Mouse (Mus musculus): ENCODE results near the gene Itk. TPM values are rescaled to one million over a fixed set of nuclear protein-coding genes. Genes with fewer than 3 reads are reported as not detected.

Gene Itk
- polyA plus RNA-seq, 1 experiment from 2014 or later, result not detected

DNA sequence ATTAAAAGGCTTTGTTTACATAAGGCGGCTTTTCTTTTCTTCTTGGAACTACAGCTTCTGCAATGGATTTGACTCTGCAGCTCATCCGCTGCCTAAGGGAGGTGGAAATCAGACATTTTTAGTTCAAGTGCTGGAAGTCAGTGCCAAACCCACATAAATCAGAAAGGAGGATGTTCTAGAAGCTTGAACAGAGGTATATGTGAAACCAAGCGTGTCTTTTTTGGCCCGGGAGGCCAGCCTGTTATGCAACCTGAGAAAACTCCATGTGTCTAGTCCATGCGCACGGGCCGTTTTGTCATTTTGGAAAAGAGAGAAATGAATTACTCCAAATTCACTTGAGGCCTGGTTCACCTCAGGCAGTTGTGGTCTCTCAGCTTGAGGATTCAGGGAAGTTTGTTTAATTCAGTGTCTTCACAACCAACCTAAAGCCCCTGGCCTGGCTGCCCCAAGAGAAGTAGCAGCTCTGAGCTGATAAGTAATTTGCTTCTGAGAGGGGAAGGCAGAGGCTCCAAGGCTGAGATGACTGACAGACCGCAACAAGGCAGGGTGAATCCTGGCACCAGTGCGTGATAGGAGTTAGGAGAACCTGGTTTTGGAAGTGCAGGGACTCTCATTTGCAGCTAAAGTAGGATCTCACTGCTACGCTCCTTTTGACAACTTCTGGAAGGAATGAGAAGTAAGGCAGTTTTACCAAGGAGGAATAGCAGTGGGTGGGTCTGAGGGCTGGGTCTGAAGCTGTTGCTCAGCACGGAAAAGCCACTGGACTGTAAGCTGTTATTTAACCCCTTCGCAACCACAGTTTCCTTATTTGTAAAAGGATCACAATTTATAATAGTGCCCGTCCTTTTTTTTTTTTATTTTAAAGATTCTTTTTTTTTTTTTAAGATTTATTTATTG, 90.2 kb downstream of the Itk start:
- H3K9me3 ChIP-seq (replicated peaks; ENCODE audit: control insufficient read depth, low read length, poor library complexity, severe bottlenecking), result no peaks in the 10 kb centered on the region
- H3K36me3 ChIP-seq (ENCODE audit: control insufficient read depth, insufficient read depth, low read length), result no peaks in the 10 kb centered on the region
- WGBS, result 73% methylated on average over 13 of the region's 13 CpGs
- H3K4me1 ChIP-seq (ENCODE audit: control insufficient read depth, insufficient read depth, low read length), result peaks cover 8% of the 10 kb centered on the region
- no peak overlapping the region for H3K4me2 ChIP-seq (ENCODE audit: low read length)
- no peak for ATAC-seq
- H3K27me3 ChIP-seq (ENCODE audit: control insufficient read depth, insufficient read depth, low read depth, low read length), result no peaks in the 10 kb centered on the region
- no peak overlapping the region for H3K27ac ChIP-seq (ENCODE audit: low read length)
- H3K4me3 ChIP-seq (ENCODE audit: low read depth, low read length), result no peak overlapping the region
- H3K9ac ChIP-seq (ENCODE audit: low read depth, low read length), result no peak overlapping the region

DNA sequence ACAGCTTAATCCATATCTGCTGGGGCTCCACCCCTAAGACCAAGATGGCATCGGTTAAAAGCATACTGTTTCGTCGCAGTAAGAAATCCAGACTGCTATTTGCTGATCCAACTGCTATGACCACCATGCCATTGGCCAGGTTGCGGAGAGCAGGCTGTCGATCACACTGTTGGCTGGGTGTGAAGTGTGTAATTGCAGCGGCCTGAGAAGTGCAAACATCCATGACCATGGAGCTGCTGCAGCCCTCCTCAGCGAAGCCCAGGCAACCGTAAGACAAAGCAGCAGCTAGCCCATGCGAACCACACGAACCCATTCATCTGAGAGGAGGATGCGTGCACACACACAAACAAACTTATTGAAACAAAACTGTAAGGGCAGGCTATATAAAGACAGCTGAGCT, 94.9 kb downstream of the Itk start:
- Histone ChIP-seq H3K9ac (ENCODE audit: low read depth, low read length) (no peak overlapping the region), H3K36me3 (ENCODE audit: control insufficient read depth, insufficient read depth, low read length) (peaks cover 3% of the 10 kb centered on the region; the same call in 1 of the 2 replicates), H3K4me3 (ENCODE audit: low read depth, low read length) (no peak overlapping the region), H3K27me3 (ENCODE audit: control insufficient read depth, insufficient read depth, low read depth, low read length) (no peaks in the 10 kb centered on the region), H3K4me1 (ENCODE audit: control insufficient read depth, insufficient read depth, low read length) (peaks cover 14% of the 10 kb centered on the region), H3K27ac (ENCODE audit: low read length) (no peak overlapping the region), H3K9me3 (replicated peaks; ENCODE audit: control insufficient read depth, low read length, poor library complexity, severe bottlenecking) (no peaks in the 10 kb centered on the region), H3K4me2 (ENCODE audit: low read length) (no peak overlapping the region)
- whole genome bisulfite sequencing, result 72% methylated on average over 11 of the region's 11 CpGs
- peak; percentile 53; the same call in 1 of the 2 replicates for ATAC-seq

DNA sequence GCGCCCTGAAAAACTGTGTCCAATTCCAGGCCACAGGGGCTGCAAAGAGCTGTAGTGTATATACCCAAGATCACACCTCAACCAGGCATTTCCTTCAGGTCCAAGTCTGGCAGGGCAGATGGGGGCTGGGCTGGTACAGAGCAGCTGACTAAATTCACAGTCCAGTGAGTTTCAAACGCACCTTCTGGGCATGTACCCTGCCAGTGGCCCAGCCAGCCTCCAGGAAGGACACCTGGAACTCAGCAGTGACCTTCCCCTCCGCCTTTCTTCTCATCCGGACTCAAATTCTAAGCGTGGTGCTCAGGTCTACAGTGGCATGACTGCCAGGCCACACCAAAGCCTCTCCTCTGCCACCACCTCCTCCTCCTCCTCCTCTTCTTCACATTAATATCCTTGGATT, 95.8 kb downstream of the Itk start:
- WGBS, result 92% methylated on average over 5 of the region's 5 CpGs
- no peaks in the 10 kb centered on the region for H3K9me3 ChIP-seq (replicated peaks; ENCODE audit: control insufficient read depth, low read length, poor library complexity, severe bottlenecking)
- H3K27me3 ChIP-seq (ENCODE audit: control insufficient read depth, insufficient read depth, low read depth, low read length), result no peaks in the 10 kb centered on the region
- H3K4me3 ChIP-seq (ENCODE audit: low read depth, low read length), result no peak overlapping the region
- ATAC-seq, result no peak
- peaks cover 6% of the 10 kb centered on the region for H3K4me1 ChIP-seq (ENCODE audit: control insufficient read depth, insufficient read depth, low read length)
- no peak overlapping the region for H3K9ac ChIP-seq (ENCODE audit: low read depth, low read length)
- no peak overlapping the region for H3K4me2 ChIP-seq (ENCODE audit: low read length)
- peaks cover 10% of the 10 kb centered on the region; the same call in 1 of the 2 replicates for H3K36me3 ChIP-seq (ENCODE audit: control insufficient read depth, insufficient read depth, low read length)
- H3K27ac ChIP-seq (ENCODE audit: low read length), result no peak overlapping the region

DNA sequence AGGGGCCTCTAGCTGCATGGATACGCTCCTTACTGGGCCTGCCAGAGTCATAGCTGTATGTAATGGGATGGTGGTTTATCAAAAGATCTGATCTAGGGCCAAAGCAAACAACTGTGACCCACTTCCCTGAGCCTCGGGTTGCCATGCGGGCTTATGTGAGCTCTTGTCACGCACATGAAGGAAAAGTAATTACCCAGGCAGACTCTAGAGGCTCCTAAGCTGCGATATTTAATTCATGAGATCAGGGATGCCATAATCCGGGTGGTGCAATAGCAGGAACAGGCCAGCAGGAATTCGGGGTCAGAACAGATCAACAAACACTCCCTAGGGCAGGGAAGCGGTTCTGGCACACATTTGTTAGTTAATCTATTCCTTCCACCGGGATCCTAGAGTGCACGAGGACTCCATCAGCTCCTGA, 98.3 kb downstream of the Itk start:
- 6% methylated on average over 10 of the region's 10 CpGs for WGBS
- Histone ChIP-seq H3K27me3 (ENCODE audit: control insufficient read depth, insufficient read depth, low read depth, low read length) (no peaks in the 10 kb centered on the region), H3K27ac (ENCODE audit: low read length) (no peak overlapping the region), H3K9me3 (replicated peaks; ENCODE audit: control insufficient read depth, low read length, poor library complexity, severe bottlenecking) (no peaks in the 10 kb centered on the region), H3K4me3 (ENCODE audit: low read depth, low read length) (no peak overlapping the region), H3K4me1 (ENCODE audit: control insufficient read depth, insufficient read depth, low read length) (peaks cover 6% of the 10 kb centered on the region), H3K9ac (ENCODE audit: low read depth, low read length) (no peak overlapping the region), H3K4me2 (ENCODE audit: low read length) (no peak overlapping the region), H3K36me3 (ENCODE audit: control insufficient read depth, insufficient read depth, low read length) (peaks cover 17% of the 10 kb centered on the region)
- ATAC-seq, result peak; percentile 82

DNA sequence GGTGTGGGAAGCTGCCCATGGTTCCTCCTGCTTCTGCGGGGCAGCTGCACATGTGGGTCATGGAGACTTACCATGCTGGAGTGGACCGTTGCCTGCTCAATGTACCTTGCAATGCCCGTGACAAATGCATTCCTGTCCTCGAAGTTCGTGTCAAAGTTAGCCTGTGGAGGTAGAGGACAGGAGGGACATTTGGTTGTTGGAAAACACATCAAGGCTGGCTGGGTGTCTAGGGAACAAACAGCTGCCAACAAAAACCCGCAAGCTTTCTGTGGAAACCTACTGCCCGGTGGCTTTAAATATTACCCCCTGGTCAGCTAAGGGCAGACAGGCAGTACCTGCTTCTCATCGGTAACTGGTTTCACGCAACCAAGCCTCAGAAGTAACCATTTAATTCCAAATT, 99.8 kb downstream of the Itk start:
- no peaks in the 10 kb centered on the region for H3K9me3 ChIP-seq (replicated peaks; ENCODE audit: control insufficient read depth, low read length, poor library complexity, severe bottlenecking)
- 88% methylated on average over 9 of the region's 9 CpGs for WGBS
- H3K36me3 ChIP-seq (ENCODE audit: control insufficient read depth, insufficient read depth, low read length), result peaks cover 17% of the 10 kb centered on the region

DNA sequence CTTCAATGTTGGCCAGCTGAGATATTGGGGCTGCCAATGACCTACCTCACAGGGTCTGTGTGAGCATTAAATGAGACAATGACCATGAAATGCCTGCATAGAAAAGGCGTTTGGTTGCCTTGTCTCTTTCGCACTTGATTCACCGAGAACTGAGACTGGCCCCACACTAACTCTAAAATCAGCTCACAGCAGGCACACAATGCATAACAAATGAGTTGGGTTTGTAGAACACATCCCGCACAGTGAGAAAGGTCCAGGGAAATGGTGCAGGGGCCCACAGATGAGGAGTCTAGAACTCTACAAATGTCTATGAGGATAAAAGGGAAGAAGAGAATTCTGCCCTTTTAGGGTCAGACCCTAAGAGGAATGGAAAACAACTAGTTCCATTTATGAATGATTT, 100.3 kb downstream of the Itk start:
- no peak for ATAC-seq
- Histone ChIP-seq H3K9ac (ENCODE audit: low read depth, low read length) (no peak overlapping the region), H3K4me2 (ENCODE audit: low read length) (no peak overlapping the region), H3K36me3 (ENCODE audit: control insufficient read depth, insufficient read depth, low read length) (peaks cover 19% of the 10 kb centered on the region), H3K27ac (ENCODE audit: low read length) (no peak overlapping the region), H3K27me3 (ENCODE audit: control insufficient read depth, insufficient read depth, low read depth, low read length) (no peaks in the 10 kb centered on the region), H3K9me3 (replicated peaks; ENCODE audit: control insufficient read depth, low read length, poor library complexity, severe bottlenecking) (no peaks in the 10 kb centered on the region), H3K4me3 (ENCODE audit: low read depth, low read length) (no peak overlapping the region), H3K4me1 (ENCODE audit: control insufficient read depth, insufficient read depth, low read length) (peaks cover 6% of the 10 kb centered on the region)
- WGBS, result 34% methylated on average over 4 of the region's 4 CpGs

More for the DNA sequence above, 99.8 kb downstream of the Itk start:
- no peaks in the 10 kb centered on the region for H3K27me3 ChIP-seq (ENCODE audit: control insufficient read depth, insufficient read depth, low read depth, low read length)
- no peak overlapping the region for H3K4me2 ChIP-seq (ENCODE audit: low read length)
- ATAC-seq, result no peak
- no peak overlapping the region for H3K4me3 ChIP-seq (ENCODE audit: low read depth, low read length)
- no peak overlapping the region for H3K27ac ChIP-seq (ENCODE audit: low read length)
- H3K9ac ChIP-seq (ENCODE audit: low read depth, low read length), result no peak overlapping the region
- H3K4me1 ChIP-seq (ENCODE audit: control insufficient read depth, insufficient read depth, low read length), result peaks cover 6% of the 10 kb centered on the region

DNA sequence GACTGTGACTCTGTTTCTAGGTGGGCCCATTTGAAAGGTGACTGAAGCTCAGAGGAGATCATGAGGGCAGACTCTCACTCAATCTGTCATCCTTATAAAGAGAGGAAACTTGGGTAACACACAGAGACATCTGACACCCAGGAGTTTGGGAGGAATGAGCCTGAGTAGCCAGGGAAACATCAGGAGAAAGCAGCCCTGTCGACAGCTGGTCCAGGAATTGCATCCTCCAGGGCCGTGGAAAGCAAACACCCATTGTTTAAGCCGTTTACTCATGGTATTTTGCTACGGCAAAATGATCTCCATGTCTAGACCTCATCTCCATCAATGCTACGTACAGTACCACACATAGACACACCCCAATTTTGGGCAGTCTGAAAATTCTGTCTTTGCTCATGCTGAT, 101.2 kb downstream of the Itk start:
- 83% methylated on average over 5 of the region's 5 CpGs for WGBS
- Histone ChIP-seq H3K27me3 (ENCODE audit: control insufficient read depth, insufficient read depth, low read depth, low read length) (no peaks in the 10 kb centered on the region), H3K9me3 (replicated peaks; ENCODE audit: control insufficient read depth, low read length, poor library complexity, severe bottlenecking) (no peaks in the 10 kb centered on the region), H3K4me2 (ENCODE audit: low read length) (no peak overlapping the region), H3K4me3 (ENCODE audit: low read depth, low read length) (no peak overlapping the region), H3K4me1 (ENCODE audit: control insufficient read depth, insufficient read depth, low read length) (peaks cover 6% of the 10 kb centered on the region), H3K9ac (ENCODE audit: low read depth, low read length) (no peak overlapping the region), H3K36me3 (ENCODE audit: control insufficient read depth, insufficient read depth, low read length) (peaks cover 29% of the 10 kb centered on the region), H3K27ac (ENCODE audit: low read length) (no peak overlapping the region)
- ATAC-seq, result no peak

DNA sequence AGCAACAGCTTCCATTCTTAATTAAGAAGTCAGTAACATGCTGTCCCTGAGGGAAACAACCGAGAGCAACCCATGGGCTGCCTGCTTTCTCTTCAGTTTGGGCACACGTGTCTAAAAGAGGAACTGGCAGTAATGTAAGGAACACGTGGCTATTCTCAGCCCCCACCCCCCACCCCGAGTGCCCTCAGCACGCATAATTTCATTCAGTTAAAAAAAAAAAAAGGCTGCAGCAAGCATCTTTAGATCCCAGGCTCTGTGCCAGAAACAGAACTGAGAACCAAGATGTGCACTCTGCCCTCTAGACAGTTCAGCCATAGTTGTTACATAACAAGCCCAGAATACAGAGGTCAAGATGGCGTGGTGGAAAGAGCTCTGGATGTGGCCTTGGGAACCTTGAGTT, 102.5 kb downstream of the Itk start:
- no peak overlapping the region for H3K9ac ChIP-seq (ENCODE audit: low read depth, low read length)
- no peak overlapping the region for H3K4me2 ChIP-seq (ENCODE audit: low read length)
- H3K4me1 ChIP-seq (ENCODE audit: control insufficient read depth, insufficient read depth, low read length), result peaks cover 6% of the 10 kb centered on the region
- no peaks in the 10 kb centered on the region for H3K27me3 ChIP-seq (ENCODE audit: control insufficient read depth, insufficient read depth, low read depth, low read length)
- H3K27ac ChIP-seq (ENCODE audit: low read length), result no peak overlapping the region
- no peak for ATAC-seq
- peaks cover 41% of the 10 kb centered on the region for H3K36me3 ChIP-seq (ENCODE audit: control insufficient read depth, insufficient read depth, low read length)
- H3K9me3 ChIP-seq (replicated peaks; ENCODE audit: control insufficient read depth, low read length, poor library complexity, severe bottlenecking), result no peaks in the 10 kb centered on the region
- WGBS, result 34% methylated on average over 6 of the region's 6 CpGs
- H3K4me3 ChIP-seq (ENCODE audit: low read depth, low read length), result no peak overlapping the region

DNA sequence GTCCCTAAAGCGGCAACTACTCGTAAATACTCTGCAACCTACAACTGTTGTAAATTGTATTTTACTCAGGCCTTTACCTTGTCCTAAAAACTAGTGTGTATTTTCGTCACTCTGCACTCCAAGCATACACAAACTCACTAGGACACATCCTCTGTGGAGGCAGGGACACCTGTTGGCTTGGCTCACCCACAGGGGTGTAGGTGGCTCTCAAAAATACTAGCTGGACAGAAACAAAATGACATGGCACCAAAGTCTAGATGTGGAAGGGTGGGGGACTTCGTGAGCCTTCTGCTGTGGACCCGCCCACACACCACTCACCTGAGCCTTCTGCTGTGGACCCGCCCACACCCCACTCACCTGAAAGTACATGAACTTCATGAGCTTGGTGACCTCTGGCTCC, 105.5 kb downstream of the Itk start:
- Histone ChIP-seq H3K36me3 (ENCODE audit: control insufficient read depth, insufficient read depth, low read length) (peaks cover 54% of the 10 kb centered on the region), H3K27ac (ENCODE audit: low read length) (no peak overlapping the region), H3K9me3 (replicated peaks; ENCODE audit: control insufficient read depth, low read length, poor library complexity, severe bottlenecking) (no peaks in the 10 kb centered on the region), H3K4me2 (ENCODE audit: low read length) (no peak overlapping the region), H3K4me3 (ENCODE audit: low read depth, low read length) (no peak overlapping the region), H3K9ac (ENCODE audit: low read depth, low read length) (no peak overlapping the region), H3K4me1 (ENCODE audit: control insufficient read depth, insufficient read depth, low read length) (no peaks in the 10 kb centered on the region), H3K27me3 (ENCODE audit: control insufficient read depth, insufficient read depth, low read depth, low read length) (no peaks in the 10 kb centered on the region)
- WGBS, result 96% methylated on average over 6 of the region's 6 CpGs
- ATAC-seq, result no peak

Data from midbrain, embryonic 16.5 days (tissue).